Mouse (Mus musculus): ENCODE results near the gene Plaur. TPM values are rescaled to one million over a fixed set of nuclear protein-coding genes. Genes with fewer than 3 reads are reported as not detected.

Plaur gene
- polyA plus RNA-seq, 1 experiment, result 3.0 TPM

Other genes with a start within 250 kb of the Plaur start
- gene Zfp109, start 224.9 kb upstream of the Plaur start, polyA plus RNA-seq (2012; ENCODE audit: insufficient read depth, insufficient read length, missing spikeins), result 0.46 TPM in 1 of 2 replicates, not detected in the other
- 0.88 and 1.8 TPM in 2 replicates for gene Zfp108, start 207.7 kb upstream of the Plaur start, polyA plus RNA-seq (2012; ENCODE audit: insufficient read depth, insufficient read length, missing spikeins)
- 1.4 and 4.4 TPM in 2 replicates for gene Zfp93, start 192.1 kb upstream of the Plaur start, polyA plus RNA-seq (2012; ENCODE audit: insufficient read depth, insufficient read length, missing spikeins)
- gene Zfp61, start 161.3 kb upstream of the Plaur start, polyA plus RNA-seq (2012; ENCODE audit: insufficient read depth, insufficient read length, missing spikeins), result 1.5 and 2.0 TPM in 2 replicates
- 3.8 and 4.5 TPM in 2 replicates for gene Zfp94, start 145.8 kb upstream of the Plaur start, polyA plus RNA-seq (2012; ENCODE audit: insufficient read depth, insufficient read length, missing spikeins)
- not detected in 2 replicates for gene Tescl, start 128.5 kb upstream of the Plaur start, polyA plus RNA-seq (2012; ENCODE audit: insufficient read depth, insufficient read length, missing spikeins)
- not detected in 2 replicates for gene Lypd5, start 113.3 kb upstream of the Plaur start, polyA plus RNA-seq (2012; ENCODE audit: insufficient read depth, insufficient read length, missing spikeins)
- not detected in 2 replicates for gene Kcnn4, start 92.2 kb upstream of the Plaur start, polyA plus RNA-seq (2012; ENCODE audit: insufficient read depth, insufficient read length, missing spikeins)
- gene Smg9, start 62.9 kb upstream of the Plaur start, polyA plus RNA-seq (2012; ENCODE audit: insufficient read depth, insufficient read length, missing spikeins), result 6.1 and 8.2 TPM in 2 replicates
- gene Irgc1, start 10.2 kb upstream of the Plaur start, polyA plus RNA-seq (2012; ENCODE audit: insufficient read depth, insufficient read length, missing spikeins), result not detected in 2 replicates
- gene Cadm4, start 19.5 kb downstream of the Plaur start, polyA plus RNA-seq (2012; ENCODE audit: insufficient read depth, insufficient read length, missing spikeins), result 3.1 and 3.5 TPM in 2 replicates
- 3.0 and 4.7 TPM in 2 replicates for gene Zfp428, start 44.5 kb downstream of the Plaur start, polyA plus RNA-seq (2012; ENCODE audit: insufficient read depth, insufficient read length, missing spikeins)
- not detected in 2 replicates for gene AC161166.1, start 50.0 kb downstream of the Plaur start, polyA plus RNA-seq (2012; ENCODE audit: insufficient read depth, insufficient read length, missing spikeins)
- gene Irgq, start 68.2 kb downstream of the Plaur start, polyA plus RNA-seq (2012; ENCODE audit: insufficient read depth, insufficient read length, missing spikeins), result 9.1 and 9.2 TPM in 2 replicates
- gene Pinlyp, start 83.6 kb downstream of the Plaur start, polyA plus RNA-seq (2012; ENCODE audit: insufficient read depth, insufficient read length, missing spikeins), result not detected in 2 replicates
- 20.7 and 22.5 TPM in 2 replicates for gene Xrcc1, start 83.8 kb downstream of the Plaur start, polyA plus RNA-seq (2012; ENCODE audit: insufficient read depth, insufficient read length, missing spikeins)
- 17.2 and 20.4 TPM in 2 replicates for gene Ethe1, start 125.1 kb downstream of the Plaur start, polyA plus RNA-seq (2012; ENCODE audit: insufficient read depth, insufficient read length, missing spikeins)
- gene Zfp575, start 125.2 kb downstream of the Plaur start, polyA plus RNA-seq (2012; ENCODE audit: insufficient read depth, insufficient read length, missing spikeins), result not detected in 2 replicates
- 0.75 TPM in 1 of 2 replicates, not detected in the other for gene Phldb3, start 148.3 kb downstream of the Plaur start, polyA plus RNA-seq (2012; ENCODE audit: insufficient read depth, insufficient read length, missing spikeins)
- gene Lypd3, start 174.1 kb downstream of the Plaur start, polyA plus RNA-seq (2012; ENCODE audit: insufficient read depth, insufficient read length, missing spikeins), result not detected in 2 replicates
- gene Tex101, start 214.2 kb downstream of the Plaur start, polyA plus RNA-seq (2012; ENCODE audit: insufficient read depth, insufficient read length, missing spikeins), result not detected in 2 replicates
- not detected in 2 replicates for gene BC049730, start 246.8 kb downstream of the Plaur start, polyA plus RNA-seq (2012; ENCODE audit: insufficient read depth, insufficient read length, missing spikeins)